Mouse (Mus musculus): Measurements from ENCODE around the gene Man2a2.

- TF ChIP-seq CTCF (IDR thresholded peaks at IDR 0.05; ENCODE audit: low read depth) = no peak
- TF ChIP-seq EP300 (IDR thresholded peaks at IDR 0.05; ENCODE audit: low read depth) = no peak
These were observed 24.3 kb downstream of the Man2a2 start for GRCm38 (mm10) chr7:80346830-80347229.

All from liver, postnatal 0 days (tissue).